Mouse (Mus musculus) spleen, embryonic (tissue): Measurements from ENCODE around the gene Itgbl1.
"Not testable (repeated sequence)": the region's sequence is repeated elsewhere in the genome, so short reads cannot be mapped to it uniquely, and the experiment has no call there.

Experiments
- CTCF ChIA-PET: fragments of 350-600 bp; sonication (Branson Sonifier 250); formaldehyde crosslinking; loops from one replicate; lab custom pipeline; 2022; lab: Charles Lee

Gene Itgbl1

GRCm38 (mm10) chr14:123659921-123660385 lies at the start of gene Itgbl1:
Gene Itgbl1 (plus strand): TSS chr14:123659971.
- CTCF ChIA-PET: no interaction called here

- CTCF ChIA-PET: no interaction called here
Observed at GRCm38 (mm10) chr14:123622969-123623368, 36.8 kb upstream of the Itgbl1 start.

GRCm38 (mm10) chr14:123626501-123627179 lies 33.1 kb upstream of the Itgbl1 start, which contains the start of gene Nalcn:
Gene Nalcn (minus strand): TSS chr14:123627144.
- CTCF ChIA-PET: no interaction called here

- CTCF ChIA-PET: no interaction called here
Observed at GRCm38 (mm10) chr14:123627180-123627562, 32.6 kb upstream of the Itgbl1 start.

GRCm38 (mm10) chr14:123661091-123661491 lies 1.3 kb downstream of the Itgbl1 start:
- CTCF ChIA-PET: no interaction called here

GRCm38 (mm10) chr14:123662386-123662785 lies 2.6 kb downstream of the Itgbl1 start:
- CTCF ChIA-PET: no interaction called here

- CTCF ChIA-PET: no interaction called here
Observed at GRCm38 (mm10) chr14:123663206-123663605, 3.4 kb downstream of the Itgbl1 start.

GRCm38 (mm10) chr14:123664451-123664850 lies 4.7 kb downstream of the Itgbl1 start:
- CTCF ChIA-PET: no interaction called here

- CTCF ChIA-PET: not testable (repeated sequence)
Observed at GRCm38 (mm10) chr14:123671076-123671475, 11.3 kb downstream of the Itgbl1 start.

GRCm38 (mm10) chr14:123678091-123678490 lies 18.3 kb downstream of the Itgbl1 start:
- CTCF ChIA-PET: no interaction called here

- CTCF ChIA-PET: no interaction called here
Observed at GRCm38 (mm10) chr14:123714751-123715150, 55.0 kb downstream of the Itgbl1 start.

- CTCF ChIA-PET: no interaction called here
Observed at GRCm38 (mm10) chr14:123742055-123742454, 82.3 kb downstream of the Itgbl1 start.

- CTCF ChIA-PET: no interaction called here
Observed at GRCm38 (mm10) chr14:123751017-123751416, 91.2 kb downstream of the Itgbl1 start.

- CTCF ChIA-PET: no interaction called here
Observed at GRCm38 (mm10) chr14:123759534-123759933, 99.8 kb downstream of the Itgbl1 start.

GRCm38 (mm10) chr14:123760079-123760478 lies 100.3 kb downstream of the Itgbl1 start:
- CTCF ChIA-PET: no interaction called here

- CTCF ChIA-PET: no interaction called here
Observed at GRCm38 (mm10) chr14:123801744-123802143, 142.0 kb downstream of the Itgbl1 start.

- CTCF ChIA-PET: no interaction called here
Observed at GRCm38 (mm10) chr14:123837662-123838061, 177.9 kb downstream of the Itgbl1 start.

- CTCF ChIA-PET: no interaction called here
Observed at GRCm38 (mm10) chr14:123843675-123844425, 184.1 kb downstream of the Itgbl1 start.

GRCm38 (mm10) chr14:123864531-123864930 lies 204.8 kb downstream of the Itgbl1 start:
- CTCF ChIA-PET: no interaction called here

- CTCF ChIA-PET: no interaction called here
Observed at GRCm38 (mm10) chr14:123865779-123866726, 206.3 kb downstream of the Itgbl1 start.

GRCm38 (mm10) chr14:123927903-123928302 lies 268.1 kb downstream of the Itgbl1 start:
- CTCF ChIA-PET: no interaction called here

- CTCF ChIA-PET: no interaction called here
Observed at GRCm38 (mm10) chr14:123966531-123966930, 306.8 kb downstream of the Itgbl1 start.
